Mouse (Mus musculus): Measurements from ENCODE around the gene Gm49450.

DNA sequence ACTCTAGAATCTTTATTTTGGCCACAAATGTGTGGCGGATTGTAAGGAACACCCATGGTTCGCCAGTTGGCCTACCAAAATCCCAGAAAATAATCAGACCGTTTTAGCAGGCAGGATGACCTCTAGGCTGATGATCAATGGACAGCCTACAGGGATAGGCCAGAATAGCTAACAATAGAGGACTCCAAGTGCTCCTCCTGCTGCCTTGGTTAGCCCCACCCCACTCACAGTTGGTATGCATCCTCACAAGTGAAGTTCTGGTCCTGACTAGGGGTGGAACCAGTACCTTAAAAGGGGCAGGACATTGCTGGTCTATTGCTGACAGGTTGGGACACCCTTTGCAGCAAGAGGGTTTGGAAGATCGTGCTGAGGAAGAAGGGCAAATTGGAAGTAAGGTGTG, 60.3 kb downstream of the Gm49450 start:
- TF ChIP-seq CTCF (IDR thresholded peaks at IDR 0.05; ENCODE audit: control insufficient read depth, insufficient read depth, insufficient read length): no peak
- TF ChIP-seq USF1 (IDR thresholded peaks at IDR 0.05; ENCODE audit: low read depth): no peak
